Mouse (Mus musculus): ENCODE measurements around the gene Abi3.

Gene Abi3

DNA sequence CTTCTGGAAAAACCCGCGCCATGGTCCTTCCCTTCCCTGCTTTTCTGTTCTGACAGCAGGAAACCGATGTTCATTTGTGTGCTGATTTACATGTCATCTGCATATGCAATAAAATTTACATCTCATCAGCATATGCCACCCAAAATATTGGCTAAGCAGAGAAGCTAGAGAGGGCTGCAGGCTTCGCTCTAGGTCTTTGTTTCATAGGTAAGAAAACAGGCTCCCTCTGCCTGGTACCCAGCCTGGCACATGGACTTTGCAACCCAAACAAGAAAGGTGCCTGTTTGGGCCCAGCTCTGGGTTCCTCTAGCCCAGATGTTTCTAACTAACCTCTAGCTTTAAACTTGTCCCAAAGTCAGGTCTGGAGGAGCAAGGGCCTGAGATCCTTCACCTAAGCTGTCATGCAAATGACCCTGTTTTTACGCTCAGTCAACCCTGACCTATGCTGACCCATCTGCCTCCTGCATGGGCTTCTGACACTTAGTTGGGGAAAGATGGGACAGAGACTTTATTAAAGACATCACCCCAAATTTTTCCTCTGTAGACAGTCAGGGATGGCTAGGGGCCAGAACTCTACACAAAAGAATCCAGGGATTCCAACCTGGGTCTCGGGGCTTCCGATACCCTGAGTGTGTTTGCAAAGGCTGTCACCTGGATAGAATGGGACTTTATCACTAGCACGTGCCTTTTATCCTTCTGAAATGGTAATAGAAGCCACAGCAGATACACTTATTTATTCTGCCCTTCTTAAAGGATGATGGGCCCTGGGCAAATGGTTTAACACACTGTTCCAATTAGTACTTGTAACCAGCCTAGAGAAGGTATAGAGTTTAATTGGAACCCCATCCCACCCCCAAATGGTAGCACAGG lies 3.0 kb downstream of the Abi3 start:
- no peak for DNase-seq

DNA sequence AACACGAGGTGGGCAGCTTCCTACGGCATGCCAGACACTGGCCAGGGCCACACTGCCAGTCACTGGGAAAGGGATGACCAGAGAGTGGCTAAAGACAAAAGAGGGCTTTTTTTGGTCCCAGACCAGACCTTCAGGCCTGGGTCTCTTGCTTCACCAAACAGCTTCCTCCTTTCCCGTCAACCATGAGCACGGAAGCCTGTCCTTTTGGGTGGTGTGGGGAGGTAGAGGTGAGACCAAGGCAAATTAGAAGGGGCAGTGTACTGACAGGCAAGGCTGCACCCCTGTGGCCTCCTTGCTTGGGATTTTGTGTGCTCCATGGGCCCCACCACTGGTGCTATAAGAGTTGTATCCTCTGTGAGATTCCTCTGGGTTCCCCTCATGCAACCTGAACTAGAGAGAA lies 3.7 kb downstream of the Abi3 start:
- DNase-seq: no peak

DNA sequence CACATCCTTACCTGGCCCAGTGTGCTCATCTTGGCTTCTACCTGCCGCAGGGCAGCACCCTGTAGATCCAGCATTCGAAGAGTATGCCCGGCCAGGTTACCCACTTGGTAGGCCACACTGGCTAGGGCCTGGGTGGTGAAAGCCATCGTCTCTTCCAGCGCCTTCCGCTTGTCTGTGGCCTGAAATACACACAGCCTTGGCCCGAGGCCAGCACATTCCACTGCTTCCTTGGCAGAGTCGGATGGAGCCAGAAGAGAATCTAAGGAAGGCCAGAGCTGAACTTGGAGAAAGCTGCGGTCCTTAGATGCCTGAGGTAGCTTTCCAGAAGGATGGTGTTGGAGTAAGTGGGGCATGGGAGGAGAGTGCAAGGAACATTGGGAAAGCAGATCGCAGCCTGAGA lies 5.2 kb downstream of the Abi3 start, which contains the start of gene Gngt2:
Gene Gngt2 (plus strand): TSS at position 158 of the 400 bp plus-strand sequence.
- DNase-seq: no peak

DNA sequence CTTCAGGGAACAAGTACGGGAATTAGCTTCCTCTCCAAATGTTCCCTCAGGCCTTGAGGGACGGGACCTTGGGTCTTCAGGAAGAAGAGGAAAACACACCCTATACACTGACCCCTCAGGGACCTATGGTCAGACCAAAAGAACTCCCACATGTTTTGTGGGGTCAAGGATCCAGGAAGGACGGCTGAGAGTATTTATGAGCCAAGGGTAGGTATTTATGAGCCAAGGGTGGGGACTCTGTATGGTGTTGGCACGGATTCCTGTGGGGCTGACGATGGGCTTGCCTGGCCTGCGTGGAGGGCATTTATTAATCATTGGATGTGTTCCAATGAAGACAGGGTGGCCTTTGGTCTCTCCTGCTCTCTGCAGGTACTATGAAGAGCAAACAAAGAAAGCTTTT lies 5.8 kb downstream of the Abi3 start:
- no peak for DNase-seq

DNA sequence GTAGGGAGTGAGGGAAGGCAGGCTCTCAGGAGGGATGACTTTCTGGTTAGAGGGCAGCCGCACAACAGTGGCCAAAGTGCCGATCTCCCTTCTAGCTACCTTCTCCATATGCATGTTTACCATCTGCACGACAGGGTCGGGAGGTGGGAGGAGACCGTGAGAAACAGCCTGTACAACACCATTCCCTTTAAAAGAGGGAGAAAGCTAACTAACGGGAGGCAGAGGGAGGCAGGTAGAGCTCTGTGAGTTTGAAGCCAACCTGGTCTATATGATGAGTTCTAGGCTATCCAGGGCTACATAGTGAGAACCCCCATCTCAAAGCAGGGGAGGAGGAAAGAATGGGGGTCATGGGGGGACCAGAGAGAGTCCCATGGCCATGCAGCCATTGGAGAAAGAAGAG lies 6.4 kb downstream of the Abi3 start:
- DNase-seq: no peak

DNA sequence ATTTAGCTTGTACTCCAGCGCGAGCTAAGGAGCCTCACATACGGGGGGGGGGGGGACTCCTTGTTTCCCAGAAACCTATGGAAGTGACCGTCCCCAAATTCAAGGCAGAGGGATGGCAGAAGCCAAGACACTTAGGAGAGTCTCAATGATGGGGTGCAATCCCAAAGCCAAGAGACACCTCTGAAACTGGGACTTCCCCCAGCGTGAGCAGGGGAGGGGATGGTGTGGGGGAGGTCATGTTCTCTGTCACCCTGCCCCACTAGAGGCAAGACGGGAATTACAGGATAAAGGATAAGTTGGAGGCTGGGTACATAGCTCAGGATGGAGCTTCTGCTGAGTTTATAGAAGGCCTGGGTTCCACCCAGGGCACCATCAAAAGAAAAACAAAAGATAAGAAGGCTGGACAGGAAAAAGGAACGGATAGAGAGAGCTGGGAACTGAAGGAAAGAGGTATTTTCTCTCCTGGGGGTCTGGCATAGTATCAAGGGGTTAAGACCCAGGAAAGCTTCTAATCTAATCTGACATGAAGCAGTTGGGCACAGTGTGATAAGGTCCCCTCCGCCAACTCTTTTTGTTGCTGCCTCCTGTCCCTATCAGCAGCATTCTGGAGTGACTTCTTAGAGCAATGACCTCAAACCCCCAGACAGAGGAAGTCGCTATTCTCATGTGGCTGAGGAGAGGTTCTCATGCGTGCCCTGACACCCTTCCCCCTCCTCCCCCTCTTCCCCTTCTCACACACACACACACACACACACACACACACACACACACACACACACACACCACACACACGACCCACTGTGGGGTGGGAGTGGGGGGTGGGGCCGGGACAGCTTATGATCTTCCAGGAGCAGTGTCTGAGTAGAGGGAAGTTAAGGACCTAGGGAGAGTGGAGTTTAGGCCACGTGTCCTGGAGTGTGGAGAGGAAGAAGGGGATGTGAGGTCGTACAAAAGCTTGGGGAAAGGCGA lies 7.2 kb downstream of the Abi3 start:
- peak; percentile 52 to 80 for DNase-seq

DNA sequence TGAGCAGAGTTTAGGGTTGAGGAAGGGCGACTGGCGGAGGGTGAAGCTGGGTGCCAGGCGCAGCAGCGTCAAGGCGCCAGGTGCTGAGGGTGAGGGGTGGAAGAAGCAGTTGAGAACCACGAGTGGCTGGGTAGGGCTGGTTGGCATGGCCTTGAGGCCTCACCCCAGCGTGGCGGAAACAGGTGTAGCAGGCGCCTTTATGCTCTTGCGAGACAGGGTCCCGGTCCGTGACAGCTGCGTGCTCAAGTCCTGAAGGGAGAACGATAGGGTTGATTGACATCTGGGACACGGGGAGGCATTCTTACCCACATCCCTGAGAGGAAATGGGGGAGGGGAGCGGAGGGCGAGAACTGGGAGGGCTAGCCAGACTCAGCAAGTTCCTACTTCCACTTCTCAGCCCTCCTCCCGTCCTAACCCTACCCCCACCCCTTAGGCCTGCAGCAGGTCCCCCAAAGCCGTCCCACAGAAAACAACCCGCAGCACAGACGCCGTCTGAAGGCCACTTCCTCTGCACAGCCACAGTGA lies 8.1 kb downstream of the Abi3 start:
- DNase-seq: peak; percentile 94 to 97

DNA sequence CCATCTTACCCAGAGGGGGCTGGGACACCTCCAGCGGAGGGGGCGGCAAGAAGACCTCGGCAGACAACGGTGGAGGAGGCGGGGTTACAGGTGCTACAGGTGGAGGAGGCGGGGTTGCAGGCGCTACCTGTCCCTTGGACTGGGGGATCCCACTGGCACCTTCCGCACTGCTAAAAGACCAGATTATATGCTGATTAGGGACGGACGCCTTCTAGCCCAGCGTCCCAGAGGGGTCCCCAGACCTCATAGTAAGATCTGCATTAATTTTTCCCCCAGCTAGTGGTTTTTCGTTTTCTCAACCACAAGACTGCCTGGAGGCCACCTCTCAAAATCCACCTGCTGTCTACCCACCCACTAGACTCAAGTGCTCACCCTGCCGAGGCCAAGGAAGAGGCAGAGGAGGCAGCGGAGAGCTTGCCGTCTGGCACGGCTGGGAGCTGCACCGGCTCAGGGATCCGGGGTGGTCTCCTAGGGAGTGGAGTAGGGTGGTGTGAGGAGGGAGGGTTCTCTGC lies 8.6 kb downstream of the Abi3 start:
- DNase-seq: peak; percentile 48 to 66

DNA sequence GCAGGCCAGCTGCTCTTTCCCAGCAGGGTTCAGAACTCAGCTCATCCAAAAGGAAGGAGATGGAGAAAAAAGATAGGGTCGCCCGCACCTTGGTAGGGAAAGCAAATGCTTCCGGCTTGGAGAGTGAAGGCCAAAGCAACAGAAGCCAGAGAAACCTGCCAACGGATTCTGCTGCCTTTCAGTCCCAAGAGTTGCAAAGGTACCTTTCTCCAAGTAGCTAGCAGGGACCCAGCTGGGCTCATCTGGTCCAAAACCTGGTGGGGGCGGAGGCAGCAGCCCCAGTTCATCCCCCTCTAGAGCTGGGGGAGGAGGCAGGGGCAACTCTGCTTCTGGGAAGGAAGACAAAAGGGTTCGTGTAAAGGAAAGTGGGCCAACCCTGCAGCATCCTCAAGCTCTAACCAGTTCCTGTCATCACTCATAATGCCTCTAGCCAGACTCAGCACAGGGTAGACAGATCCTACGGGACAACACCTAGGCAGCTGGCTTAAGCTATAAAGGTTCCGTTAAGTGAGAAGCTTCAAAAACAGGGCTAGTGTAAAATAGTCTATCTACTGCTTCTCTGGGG lies 9.2 kb downstream of the Abi3 start:
- peak; percentile 64 to 73 for DNase-seq

DNA sequence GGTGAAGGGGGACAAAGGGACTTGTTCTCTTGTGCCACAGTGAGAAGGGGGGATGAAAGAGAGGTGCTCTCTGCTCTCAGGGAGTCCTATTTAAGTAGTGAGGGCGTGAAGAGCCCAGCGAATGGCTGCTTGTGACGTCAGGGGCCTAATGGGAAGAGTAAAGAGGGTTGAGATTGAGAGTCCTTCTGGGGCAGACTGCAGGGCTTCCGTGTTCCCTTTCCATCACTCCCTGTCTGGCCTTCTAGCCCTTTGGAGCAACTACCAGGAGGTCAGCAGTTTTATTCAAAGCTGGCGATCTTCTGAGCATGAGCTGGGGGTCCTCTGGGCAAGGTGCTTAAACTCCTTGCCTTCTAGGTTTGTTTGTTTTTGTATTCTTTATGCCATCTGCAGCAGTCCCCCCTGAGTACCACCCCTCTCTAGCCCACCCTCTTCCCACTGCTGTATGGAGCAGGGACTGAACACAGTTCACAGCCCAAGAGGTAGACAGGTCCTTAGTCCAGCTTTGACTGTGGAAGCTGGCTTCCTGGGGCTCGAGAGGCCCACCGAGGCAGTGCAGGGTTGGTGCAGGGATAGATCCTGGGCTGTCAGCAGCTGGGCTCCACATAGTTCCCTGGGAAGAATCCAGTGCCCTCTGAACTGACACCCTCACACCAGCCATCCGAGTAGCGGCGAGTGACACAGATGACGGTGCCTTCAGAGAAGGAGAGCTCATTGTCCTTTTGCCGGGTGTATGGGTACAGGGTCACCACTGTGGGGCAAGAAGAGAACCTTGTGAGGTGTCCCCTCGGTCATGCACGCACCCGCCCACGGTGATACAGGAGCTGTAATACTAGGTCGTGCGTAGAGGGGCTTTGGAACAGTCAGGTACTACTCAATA lies 9.9 kb downstream of the Abi3 start:
- DNase-seq: no peak

DNA sequence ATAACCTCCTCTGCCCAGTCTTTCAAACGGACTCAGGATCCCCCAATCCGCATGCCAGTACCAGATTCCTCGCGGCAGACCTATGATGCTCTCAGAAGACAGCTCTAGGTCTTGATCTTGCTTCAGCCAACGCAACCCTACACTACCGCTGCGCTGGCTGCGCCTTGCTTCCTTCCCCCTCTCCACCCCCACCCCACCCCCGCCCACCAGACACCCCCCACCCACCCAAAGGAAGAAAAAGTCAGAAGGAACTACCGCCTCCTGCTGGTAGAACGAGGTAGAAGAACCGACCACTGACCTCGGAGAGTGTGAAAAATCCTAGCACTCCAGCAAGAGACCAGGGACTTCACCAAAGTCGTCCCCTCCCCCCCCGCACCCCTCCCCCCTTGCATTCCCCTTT lies 10.6 kb downstream of the Abi3 start:
- no peak for DNase-seq

DNA sequence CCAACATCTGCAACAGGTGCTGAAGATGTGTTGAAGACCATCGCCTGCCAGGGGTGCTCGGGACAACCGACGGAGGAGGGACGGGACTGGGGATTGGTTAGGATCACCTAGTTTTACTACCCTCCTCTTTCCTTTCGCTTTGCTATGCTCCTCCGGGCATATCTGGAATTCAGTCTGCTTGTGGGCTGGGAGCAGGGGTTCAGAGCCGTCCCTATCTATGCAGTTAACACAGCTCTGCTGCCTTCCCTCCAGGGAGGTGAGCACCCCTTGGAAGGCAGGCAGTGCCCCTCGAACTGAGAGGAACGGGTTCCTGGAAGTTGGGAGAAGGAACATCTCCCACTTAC lies 11.0 kb downstream of the Abi3 start:
- DNase-seq: no peak

DNA sequence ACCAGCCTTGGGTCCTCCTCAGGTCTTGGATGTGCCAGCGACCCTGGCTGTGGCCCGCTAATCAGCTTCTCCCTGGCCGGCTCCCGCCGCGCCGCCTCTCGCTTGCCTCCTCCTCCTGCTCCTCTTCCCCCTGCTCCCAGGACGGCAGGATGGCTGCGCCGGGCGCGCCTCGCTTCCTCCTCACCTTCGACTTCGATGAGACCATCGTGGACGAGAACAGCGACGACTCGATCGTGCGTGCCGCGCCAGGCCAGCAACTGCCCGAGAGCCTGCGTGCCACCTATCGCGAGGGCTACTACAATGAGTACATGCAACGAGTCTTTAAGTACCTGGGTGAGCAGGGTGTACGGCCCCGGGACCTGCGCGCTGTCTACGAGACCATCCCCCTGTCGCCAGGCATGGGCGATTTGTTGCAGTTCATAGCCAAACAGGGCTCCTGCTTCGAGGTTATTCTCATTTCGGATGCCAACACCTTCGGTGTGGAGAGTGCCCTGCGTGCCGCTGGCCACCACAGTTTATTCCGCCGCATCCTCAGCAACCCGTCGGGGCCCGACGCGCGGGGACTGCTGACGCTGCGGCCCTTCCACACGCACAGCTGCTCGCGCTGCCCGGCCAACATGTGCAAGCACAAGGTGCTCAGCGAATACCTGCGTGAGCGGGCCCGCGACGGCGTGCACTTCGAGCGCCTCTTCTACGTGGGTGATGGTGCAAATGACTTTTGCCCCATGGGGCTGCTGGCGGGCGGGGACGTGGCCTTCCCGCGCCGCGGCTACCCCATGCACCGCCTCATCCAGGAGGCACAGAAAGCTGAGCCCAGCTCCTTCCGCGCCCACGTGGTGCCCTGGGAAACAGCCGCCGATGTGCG lies 11.6 kb downstream of the Abi3 start:
- peak; percentile 63 to 71 for DNase-seq

DNA sequence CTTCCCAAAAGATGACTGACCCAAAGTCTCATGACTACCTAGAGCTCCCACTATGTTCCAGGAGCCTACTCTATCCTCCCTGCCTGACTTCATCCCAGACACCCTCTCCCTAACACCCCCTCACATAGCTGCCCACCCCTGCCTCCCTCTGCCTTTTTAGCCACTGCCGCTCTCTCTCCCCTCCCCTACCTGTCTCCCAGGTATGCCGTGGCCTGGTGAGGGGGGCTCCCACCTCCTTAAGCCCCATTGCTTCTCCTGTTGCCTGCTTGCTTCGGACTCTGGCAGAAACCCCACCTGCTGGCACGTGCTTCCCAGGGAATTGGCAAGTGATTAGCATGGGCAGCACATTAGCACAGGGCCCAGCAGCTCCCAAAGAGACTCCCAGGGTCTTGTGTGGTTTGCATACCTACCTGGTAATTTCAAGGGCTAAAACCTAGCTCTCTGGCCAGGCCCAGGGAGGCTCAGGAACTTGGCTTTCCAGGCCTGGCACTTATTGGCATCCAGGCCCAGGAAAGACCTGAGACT lies 12.7 kb downstream of the Abi3 start:
- no peak for DNase-seq

DNA sequence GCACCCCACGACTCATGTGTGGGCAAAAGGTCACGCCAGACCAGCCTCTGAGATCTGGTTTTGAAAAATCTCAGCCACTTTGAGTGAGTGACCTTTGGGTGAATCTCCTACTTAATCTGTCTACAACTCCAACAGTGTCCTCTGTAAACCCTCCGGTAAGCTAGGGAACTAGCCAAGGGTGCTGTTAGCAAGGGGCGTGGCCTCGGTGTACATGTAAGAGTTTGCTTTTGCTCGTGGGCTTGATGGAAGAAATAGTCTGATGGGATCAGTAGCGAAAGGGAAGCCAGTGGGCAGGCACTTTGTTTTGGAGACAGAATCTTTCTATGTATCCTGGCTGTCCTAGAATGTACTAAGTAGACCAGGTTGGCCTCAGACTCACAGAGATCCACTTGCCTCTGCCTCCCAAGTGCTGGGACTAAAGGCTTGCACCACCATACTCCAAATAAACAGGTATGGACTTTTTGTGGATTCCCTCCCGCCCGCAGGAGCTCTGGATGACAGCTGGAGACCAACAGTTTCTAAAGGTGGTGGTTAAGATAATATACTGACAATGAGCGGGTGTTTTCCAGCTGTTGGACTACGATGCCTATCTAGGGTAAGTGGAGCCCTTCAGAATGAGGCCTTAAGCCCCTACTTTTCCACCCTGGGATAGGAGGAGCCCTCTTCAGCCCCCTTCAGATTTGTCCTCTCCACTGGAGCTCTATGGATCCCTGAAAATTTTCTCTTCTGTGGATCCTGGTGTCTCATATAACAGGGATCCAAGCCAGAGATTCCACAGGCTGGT lies 13.9 kb downstream of the Abi3 start:
- DNase-seq: no peak

DNA sequence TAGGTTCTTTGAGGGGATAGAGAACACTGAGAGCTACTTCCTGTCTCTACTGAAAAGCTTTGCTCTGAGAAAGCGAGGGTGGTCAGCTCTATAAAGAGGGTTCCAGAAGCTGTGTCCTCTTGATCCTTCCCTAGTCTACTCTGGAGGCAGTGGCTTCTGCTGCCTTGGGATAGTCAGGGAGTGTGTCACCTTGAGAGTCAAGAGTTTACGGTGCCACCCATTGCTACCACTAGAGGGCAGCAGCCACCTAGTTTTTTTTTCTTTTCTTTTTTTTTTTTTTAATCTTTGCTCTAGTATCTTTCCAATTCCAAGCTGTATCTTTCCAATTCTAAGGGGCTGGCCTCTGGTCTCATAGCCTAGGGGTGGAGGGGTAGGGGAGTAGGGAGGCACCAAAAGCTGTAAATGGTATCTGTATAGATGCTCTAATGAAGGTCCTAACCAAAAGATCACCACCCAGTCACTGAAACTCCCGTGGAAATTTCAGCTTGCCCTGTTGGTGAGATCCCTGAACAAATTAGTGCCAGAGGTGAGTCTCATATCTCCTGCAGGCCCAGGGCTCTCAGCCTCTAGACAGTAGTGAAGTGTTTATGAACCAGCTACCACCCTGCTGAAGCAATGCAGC lies 14.7 kb downstream of the Abi3 start:
- DNase-seq: peak in 1 of 2 experiments; percentile 55

DNA sequence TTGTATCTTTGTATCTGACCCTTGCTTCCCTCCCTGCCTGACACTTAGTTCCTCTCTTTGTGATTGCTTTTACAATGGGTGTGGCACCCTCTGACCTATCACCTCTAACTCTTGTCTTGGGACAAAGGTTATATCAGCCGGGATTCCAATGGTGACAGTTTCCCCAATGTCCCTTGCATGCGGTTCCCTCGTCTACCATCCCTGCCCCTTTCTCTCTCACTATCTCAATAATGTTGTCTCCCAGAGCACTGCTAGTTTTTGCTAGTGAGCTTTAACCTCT lies 15.2 kb downstream of the Abi3 start:
- no peak for DNase-seq

DNA sequence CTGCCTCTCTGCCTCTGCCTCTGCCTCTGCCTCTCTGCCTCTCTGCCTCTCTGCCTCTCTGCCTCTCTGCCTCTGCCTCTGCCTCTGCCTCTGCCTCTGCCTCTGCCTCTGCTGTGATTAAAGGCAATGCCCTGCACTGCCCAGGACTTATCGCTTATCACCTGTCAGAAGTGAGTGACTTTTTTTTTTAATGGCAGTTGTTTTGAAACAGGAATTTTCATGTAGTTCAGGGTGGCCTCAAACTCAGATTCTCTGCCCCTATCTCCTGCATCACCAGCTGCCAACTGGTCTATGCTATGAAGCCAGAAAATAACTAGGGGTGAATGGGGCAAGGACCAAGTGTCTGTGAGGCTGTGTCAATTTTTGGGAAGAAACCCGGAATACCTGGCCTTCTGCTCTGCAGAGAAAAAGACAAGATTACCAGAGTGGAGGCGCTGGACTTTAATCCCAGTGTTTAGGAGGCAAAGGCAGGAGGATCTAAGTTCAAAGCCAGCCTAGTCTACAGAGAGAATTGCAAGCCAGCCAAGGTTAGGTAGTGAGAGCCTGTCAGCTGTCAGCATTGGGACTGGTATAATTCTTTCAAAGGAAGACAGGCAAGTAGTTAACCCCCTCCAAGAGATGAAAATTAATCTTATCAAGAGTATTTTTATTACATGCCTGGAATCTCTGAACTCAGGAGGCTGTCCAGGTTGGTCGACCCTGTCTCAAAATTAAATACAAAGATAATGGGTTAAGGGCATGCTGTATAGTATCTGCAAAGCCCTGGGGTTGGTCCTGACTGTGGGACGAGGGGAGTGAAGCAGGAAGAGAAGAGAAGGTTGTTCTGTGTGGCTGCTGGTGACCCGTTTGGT lies 15.7 kb downstream of the Abi3 start:
- DNase-seq: no peak

DNA sequence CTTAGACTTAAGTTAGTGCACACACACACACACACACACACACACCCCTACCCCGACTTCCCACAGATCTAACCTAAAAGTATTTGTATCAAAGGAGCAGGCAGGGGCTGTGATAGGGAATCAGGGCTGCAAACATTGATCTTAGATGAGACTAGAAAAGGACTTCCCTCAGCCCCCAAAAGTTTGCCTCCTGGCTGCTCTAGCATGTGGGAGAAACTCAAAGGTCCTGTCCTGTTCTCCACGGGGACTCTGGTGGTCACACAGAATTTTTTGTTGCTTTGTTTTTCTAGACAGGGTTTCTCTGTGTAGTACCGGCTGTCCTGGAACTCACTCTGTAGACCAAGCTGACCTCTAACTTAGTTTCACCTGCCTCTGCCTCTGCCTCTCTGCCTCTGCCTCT lies 16.7 kb downstream of the Abi3 start:
- DNase-seq: no peak
